In the genomic region with DNA sequence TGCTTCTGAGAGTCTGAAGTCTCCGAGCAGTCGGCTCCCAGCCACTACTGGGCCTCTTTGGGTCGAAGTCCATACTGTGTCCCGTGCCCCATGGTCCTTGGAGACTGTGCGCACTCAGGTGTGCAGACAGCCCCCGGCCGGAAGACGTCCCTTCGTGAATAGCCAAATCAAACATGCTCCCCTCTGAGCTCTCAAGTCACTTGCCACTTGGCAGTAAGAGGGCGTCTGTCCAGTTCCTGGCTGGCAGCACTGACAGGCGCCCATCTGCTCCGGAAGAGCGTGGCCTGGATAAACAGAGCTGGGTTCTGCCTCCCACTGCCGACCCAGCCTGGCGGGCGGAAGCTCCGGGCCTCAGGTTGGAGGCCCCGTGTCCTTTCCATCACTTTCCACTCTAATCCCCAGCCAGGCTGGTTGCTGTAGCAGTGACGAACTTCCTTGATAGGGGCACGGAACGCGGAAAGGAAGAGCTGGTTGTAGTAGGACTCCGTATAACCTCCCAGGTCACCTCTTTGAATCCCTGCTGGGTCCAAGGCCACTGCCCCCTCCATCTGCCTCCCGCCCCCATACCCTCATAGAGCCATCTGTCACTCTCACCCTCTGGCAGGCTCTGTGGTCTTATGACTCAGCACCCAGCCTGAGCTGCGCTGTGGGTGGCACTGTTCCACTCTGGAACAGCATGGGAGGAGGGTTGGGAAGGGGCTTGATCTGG, we compare ENCODE assay signal across 8 mouse cellular contexts. TPM values are rescaled to one million over a fixed set of nuclear protein-coding genes. Genes with fewer than 3 reads are reported as not detected.
DNase-seq lines count a peak whose midpoint lies in the region; ATAC-seq and TF ChIP-seq lines count a peak whose summit lies in the region.
"Had no signal": no experiment of that assay in that cellular context is flagged by ENCODE, and none has a peak within 500 bp of the region (broad histone marks: within the 10 kb centered on the region; RNA-seq: fewer than 3 reads in every experiment).

No protein-coding gene starts in this region.

- 0 out of 2 replicates have a peak overlapping the region, but pooled peaks have one; percentile 4 for H3K9ac ChIP-seq in ES-Bruce4 (ENCODE audit: low read depth, poor library complexity, severe bottlenecking)
- no peak overlapping the region for H3K9ac ChIP-seq in forebrain, postnatal 0 days
- H3K9ac ChIP-seq in hindbrain, postnatal 0 days (replicated peaks; ENCODE audit: low read length), result no peak overlapping the region
- H3K9ac ChIP-seq: liver, embryonic 15.5 days had no signal

- no peak for TF ChIP-seq POLR2A in ES-Bruce4 (IDR thresholded peaks at IDR 0.05; ENCODE audit: insufficient read depth, low read length)

- WGBS in forebrain, postnatal 0 days, result 73% methylated on average over 25 of the region's 25 CpGs
- 49% methylated on average over 25 of the region's 25 CpGs for WGBS in hindbrain, postnatal 0 days

- no peak overlapping the region for H3K4me2 ChIP-seq in forebrain, postnatal 0 days (ENCODE audit: low read depth)
- H3K4me2 ChIP-seq in hindbrain, postnatal 0 days (ENCODE audit: low read depth, low read length), result no peak overlapping the region
- H3K4me2 ChIP-seq: liver, embryonic 15.5 days had no signal

- DNase-seq in ZHBTc4 (ENCODE audit: low read depth, low spot score), result peak; percentile 35
- DNase-seq in forebrain, postnatal 0 days, result no peak
- peak; percentile 70 for DNase-seq in hindbrain, postnatal 0 days (ENCODE audit: low spot score)
- peak; percentile 26 to 40 for DNase-seq in layer of hippocampus, postnatal 25 days (ENCODE audit: extremely low spot score in 1 of 2, low spot score in 1 of 2)
- DNase-seq in right cerebral cortex, postnatal 10 days (ENCODE audit: low spot score in 2 of 2), result peak; percentile 30 to 34
- DNase-seq in urinary bladder, adult 2 months (ENCODE audit: low spot score), result no peak

- no peaks in the 10 kb centered on the region for H3K36me3 ChIP-seq in ES-Bruce4 (ENCODE audit: control insufficient read depth, insufficient read depth, low read length, poor library complexity, severe bottlenecking)
- H3K36me3 ChIP-seq in forebrain, postnatal 0 days (ENCODE audit: insufficient read depth), result no peaks in the 10 kb centered on the region
- H3K36me3 ChIP-seq in hindbrain, postnatal 0 days (ENCODE audit: insufficient read depth, low read length), result no peaks in the 10 kb centered on the region
- H3K36me3 ChIP-seq: liver, embryonic 15.5 days had no signal

- no peaks in the 10 kb centered on the region for H3K27me3 ChIP-seq in ES-Bruce4 (ENCODE audit: control insufficient read depth, insufficient read depth, low read length, poor library complexity, severe bottlenecking)
- no peaks in the 10 kb centered on the region for H3K27me3 ChIP-seq in forebrain, postnatal 0 days (ENCODE audit: insufficient read depth, low read length)
- no peaks in the 10 kb centered on the region for H3K27me3 ChIP-seq in hindbrain, postnatal 0 days (ENCODE audit: insufficient read depth, low read length)
- H3K27me3 ChIP-seq: liver, embryonic 15.5 days had no signal

- TF ChIP-seq EP300 in ES-Bruce4 (IDR thresholded peaks at IDR 0.05; ENCODE audit: insufficient read depth, low read depth, low read length), result no peak

- no peak overlapping the region for H3K27ac ChIP-seq in ES-Bruce4 (ENCODE audit: insufficient read depth, low read length)
- H3K27ac ChIP-seq in forebrain, postnatal 0 days (ENCODE audit: low read depth, low read length), result no peak overlapping the region
- H3K27ac ChIP-seq in hindbrain, postnatal 0 days, result peak overlapping the region; percentile 60; the same call in 1 of the 2 replicates
- H3K27ac ChIP-seq: liver, embryonic 15.5 days had no signal

- H3K4me1 ChIP-seq in ES-Bruce4 (ENCODE audit: control insufficient read depth, insufficient read depth, low read length), result no peaks in the 10 kb centered on the region
- no peaks in the 10 kb centered on the region for H3K4me1 ChIP-seq in forebrain, postnatal 0 days (ENCODE audit: insufficient read depth)
- peaks cover 3% of the 10 kb centered on the region; the same call in 1 of the 2 replicates for H3K4me1 ChIP-seq in hindbrain, postnatal 0 days (ENCODE audit: insufficient read depth, low read length)

- peak overlapping the region; percentile 4; the same call in 1 of the 2 replicates for H3K4me3 ChIP-seq in ES-Bruce4 (ENCODE audit: low read depth, low read length)
- no peak overlapping the region for H3K4me3 ChIP-seq in forebrain, postnatal 0 days (ENCODE audit: low read depth, low read length)
- no peak overlapping the region for H3K4me3 ChIP-seq in hindbrain, postnatal 0 days (ENCODE audit: low read length)
- H3K4me3 ChIP-seq: liver, embryonic 15.5 days had no signal

- no peak for TF ChIP-seq CTCF in ES-Bruce4 (IDR thresholded peaks at IDR 0.05; ENCODE audit: low read depth, low read length)
- no peak for TF ChIP-seq CTCF in forebrain, postnatal 0 days (IDR thresholded peaks at IDR 0.05; ENCODE audit: low read depth)
- no peak for TF ChIP-seq CTCF in hindbrain, postnatal 0 days (IDR thresholded peaks at IDR 0.05; ENCODE audit: low read depth)

- peak; percentile 75 for ATAC-seq in forebrain, postnatal 0 days
- peak; percentile 75 for ATAC-seq in hindbrain, postnatal 0 days

- H3K9me3 ChIP-seq in ES-Bruce4 (replicated peaks; ENCODE audit: control insufficient read depth, insufficient read depth, low read length, poor library complexity, severe bottlenecking), result no peaks in the 10 kb centered on the region
- no peaks in the 10 kb centered on the region for H3K9me3 ChIP-seq in forebrain, postnatal 0 days (ENCODE audit: low read length)
- H3K9me3 ChIP-seq in hindbrain, postnatal 0 days (ENCODE audit: low read length), result no peaks in the 10 kb centered on the region
- H3K9me3 ChIP-seq: liver, embryonic 15.5 days had no signal

RNA-seq across cellular contexts. Expression of gene Dusp5, which starts 28.5 kb away (rescaled TPM):
- polyA plus RNA-seq in ES-Bruce4 (2011; ENCODE audit: insufficient read depth, insufficient read length, low read depth, missing spikeins), result 15.1 and 15.2 TPM in 2 replicates
- total RNA-seq in forebrain, postnatal 0 days (2014; rRNA removed), result 7.5 and 7.6 TPM in 2 replicates
- 3.9 and 5.0 TPM in 2 replicates for polyA plus RNA-seq in forebrain, postnatal 0 days (2015; fragmentation: Nextera tagmentation; extraction: Ambion mirVana)
- total RNA-seq in hindbrain, postnatal 0 days (2014; rRNA removed), result 20.3 and 26.0 TPM in 2 replicates
- polyA plus RNA-seq in hindbrain, postnatal 0 days (2015; fragmentation: Nextera tagmentation; extraction: Ambion mirVana), result 9.8 and 12.7 TPM in 2 replicates
- 10 to 100 TPM; 19.6 to 23.9 TPM for total RNA-seq in layer of hippocampus, postnatal 25 days (2021)
- 5.6 and 7.3 TPM in 2 replicates for polyA plus RNA-seq in urinary bladder, adult 2 months (2012; rRNA removed)

Comparison
In these comparisons a context has a peak if more than half of its experiments do, and no peak if none do; other contexts are left out.
1. DNase-seq: peak in ZHBTc4 (single experiment), hindbrain, postnatal 0 days (single experiment), layer of hippocampus, postnatal 25 days (2 of 2) and right cerebral cortex, postnatal 10 days (2 of 2); none in forebrain, postnatal 0 days (single experiment) and urinary bladder, adult 2 months (single experiment).